Mouse (Mus musculus): ENCODE data around the gene Tshz2.

DNA sequence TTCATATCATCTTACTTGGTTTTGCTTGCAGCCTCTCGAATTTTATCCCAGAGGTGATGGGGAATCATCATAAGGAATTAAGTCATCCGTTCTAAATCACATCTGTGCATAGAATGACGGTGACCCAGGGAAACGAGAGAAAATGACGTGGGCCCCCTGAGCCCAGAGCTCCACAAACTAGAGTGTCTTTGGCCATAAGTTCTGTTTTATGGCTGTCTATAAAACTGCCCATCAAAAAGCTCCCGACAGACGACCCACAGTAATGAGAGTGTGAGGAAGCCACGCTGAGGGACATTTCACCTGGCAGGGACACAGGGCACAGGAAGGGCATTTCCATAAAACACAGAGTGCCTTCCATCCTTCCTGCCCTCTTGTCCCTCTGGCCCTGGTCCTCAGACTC is 21.9 kb upstream of the Tshz2 start:
- TF ChIP-seq CTCF (IDR thresholded peaks at IDR 0.05; ENCODE audit: extremely low read depth, insufficient read length, insufficient replicate concordance, low read depth, low read length) (no peak), POLR2A (IDR thresholded peaks at IDR 0.05; ENCODE audit: low read depth, low read length) (no peak)

Measured in small intestine, adult 2 months (tissue).